Mouse (Mus musculus): Measurements from ENCODE around the gene Calr. TPM values are rescaled to one million over a fixed set of nuclear protein-coding genes. Genes with fewer than 3 reads are reported as not detected.

Calr gene
- total RNA-seq (2012; rRNA removed) (550 and 567 TPM in 2 replicates), polyA plus RNA-seq (2012; ENCODE audit: insufficient read depth in 1 of 2, insufficient read length in 2 of 2, low read depth in 1 of 2, low replicate concordance in 2 of 2, missing spikeins in 1 of 2) (1,000 to 10,000 TPM in 1 of 2 experiments, not detected in 1; 1,110 TPM)

- H3K27me3 ChIP-seq (ENCODE audit: control insufficient read depth in 1 of 2, insufficient read depth in 2 of 2, low read length in 2 of 2), result no peaks in the 10 kb centered on the region
- no peaks in the 10 kb centered on the region for H3K9me3 ChIP-seq (replicated peaks; ENCODE audit: insufficient read depth, low read length)
- peak within 1 kb of the TSS; percentile 92 for H3K9ac ChIP-seq (ENCODE audit: control insufficient read depth, low read depth, low read length, poor library complexity, severe bottlenecking)
- peak; percentile 100 for DNase-seq (ENCODE audit: low read depth, low spot score)
- peaks cover 31% of the 10 kb centered on the region for H3K79me2 ChIP-seq (ENCODE audit: control insufficient read depth, insufficient read depth, low read length, poor library complexity)
- H3K4me1 ChIP-seq (ENCODE audit: control insufficient read depth in 1 of 2, insufficient read depth in 2 of 2, low read length in 2 of 2), result peaks cover 7 to 18% of the 10 kb centered on the region in 2 experiments; a peak in 3 of 4 replicates
- H3K4me3 ChIP-seq (ENCODE audit: control insufficient read depth in 1 of 2, insufficient read depth in 1 of 2, low read depth in 2 of 2, low read length in 2 of 2), result peak within 1 kb of the TSS; percentile 76 to 85
- peaks cover 13 to 31% of the 10 kb centered on the region in 2 experiments for H3K36me3 ChIP-seq (ENCODE audit: control insufficient read depth in 1 of 2, insufficient read depth in 2 of 2, low read length in 2 of 2)
- peak within 1 kb of the TSS; percentile 98 for H3K27ac ChIP-seq (ENCODE audit: control insufficient read depth, low read depth, low read length)
- TF ChIP-seq POLR2AphosphoS2 (IDR thresholded peaks at IDR 0.05; ENCODE audit: low read length) (peak; percentile 99), ZC3H11A (IDR thresholded peaks at IDR 0.05; ENCODE audit: low read depth, low read length) (no peak), MEF2A (IDR thresholded peaks at IDR 0.05; ENCODE audit: extremely low read depth, insufficient replicate concordance, low read depth, low read length, poor library complexity, severe bottlenecking) (no peak), RAD21 (IDR thresholded peaks at IDR 0.05; ENCODE audit: low read depth, low read length) (no peak), ETS1 (IDR thresholded peaks at IDR 0.05; ENCODE audit: low read depth, low read length) (peak; percentile 57), EP300 (IDR thresholded peaks at IDR 0.05; ENCODE audit: low read depth in 1 of 2, low read length in 2 of 2) (peak in 1 of 2 experiments; percentile 52; a peak in 2 of 4 replicates), E2F4 (IDR thresholded peaks at IDR 0.05; ENCODE audit: borderline replicate concordance, low read depth, low read length) (no peak), KAT2A (conservative IDR thresholded peaks at IDR 0.05; ENCODE audit: low read depth, low read length) (peak; percentile 70; the same call in 1 of the 2 replicates), CHD1 (IDR thresholded peaks at IDR 0.05; ENCODE audit: low read depth, low read length) (no peak), JUND (IDR thresholded peaks at IDR 0.05; ENCODE audit: low read depth, low read length) (no peak), RCOR1 (IDR thresholded peaks at IDR 0.05; ENCODE audit: low read depth, low read length) (no peak), MAX (IDR thresholded peaks at IDR 0.05; ENCODE audit: low read length) (peak; percentile 97), ZMIZ1 (IDR thresholded peaks at IDR 0.05; ENCODE audit: low read depth, low read length) (peak; percentile 100), TBP (IDR thresholded peaks at IDR 0.05; ENCODE audit: low read depth, low read length) (peak; percentile 99), MAFK (IDR thresholded peaks at IDR 0.05; ENCODE audit: borderline replicate concordance, low read depth, low read length) (no peak), GATA1 (IDR thresholded peaks at IDR 0.05; ENCODE audit: low read depth, low read length) (no peak), POLR2A (IDR thresholded peaks at IDR 0.05; ENCODE audit: control insufficient read depth in 1 of 2, insufficient read depth in 1 of 2, low read depth in 1 of 2, low read length in 2 of 2, poor library complexity in 1 of 2) (peak; percentile 91 to 94), SMC3 (IDR thresholded peaks at IDR 0.05; ENCODE audit: low read depth, low read length) (no peak), HCFC1 (IDR thresholded peaks at IDR 0.05; ENCODE audit: low read depth, low read length) (peak; percentile 85), TCF12 (IDR thresholded peaks at IDR 0.05; ENCODE audit: low read depth, low read length) (peak; percentile 76), POLR2AphosphoS5 (IDR thresholded peaks at IDR 0.05; ENCODE audit: borderline replicate concordance, low read depth, low read length) (peak; percentile 94), ZNF384 (IDR thresholded peaks at IDR 0.05; ENCODE audit: low read depth, low read length) (peak; percentile 28; the same call in 1 of the 2 replicates), SIN3A (IDR thresholded peaks at IDR 0.05; ENCODE audit: low read length) (peak; percentile 79; the same call in 1 of the 2 replicates), ZKSCAN1 (IDR thresholded peaks at IDR 0.05; ENCODE audit: low read depth, low read length) (no peak), TAL1 (IDR thresholded peaks at IDR 0.05; ENCODE audit: low read length) (no peak), GABPA (IDR thresholded peaks at IDR 0.05; ENCODE audit: low read depth, low read length) (no peak), MXI1 (IDR thresholded peaks at IDR 0.05; ENCODE audit: low read depth, low read length) (peak; percentile 92), MYB (IDR thresholded peaks at IDR 0.05; ENCODE audit: low read depth, low read length) (no peak), NRF1 (IDR thresholded peaks at IDR 0.05; ENCODE audit: insufficient read depth, low read depth, low read length, poor library complexity, severe bottlenecking) (peak; percentile 40), BHLHE40 (IDR thresholded peaks at IDR 0.05; ENCODE audit: borderline replicate concordance, low read depth, low read length) (peak; percentile 91), ELF1 (IDR thresholded peaks at IDR 0.05; ENCODE audit: low read depth, low read length) (peak; percentile 47; the same call in 1 of the 2 replicates), USF2 (IDR thresholded peaks at IDR 0.05; ENCODE audit: borderline replicate concordance in 1 of 2, insufficient read depth in 1 of 2, low read depth in 1 of 2, low read length in 2 of 2) (peak; percentile 91 to 92), NELFE (IDR thresholded peaks at IDR 0.05; ENCODE audit: low read depth, low read length) (peak; percentile 100), CHD2 (IDR thresholded peaks at IDR 0.05; ENCODE audit: low read length) (peak; percentile 86), USF1 (IDR thresholded peaks at IDR 0.05; ENCODE audit: low read depth, low read length) (peak; percentile 99)
These were observed at the start of gene Calr for GRCm38 (mm10) chr8:84846722-84847572. Gene Calr, minus strand, starts transcription at chr8:84846934.
